Mouse (Mus musculus): ENCODE measurements around the gene Dcaf4.

Dcaf4 gene

GRCm38 (mm10) chr12:83496736-83497135 is 23.5 kb upstream of the Dcaf4 start:
- DNase-seq, result no peak

- DNase-seq, result no peak
These were observed 22.3 kb upstream of the Dcaf4 start for GRCm38 (mm10) chr12:83497959-83498358.

GRCm38 (mm10) chr12:83499256-83499655 is 21.0 kb upstream of the Dcaf4 start:
- no peak for DNase-seq

- DNase-seq, result peak; percentile 47 to 62
These were observed 18.1 kb upstream of the Dcaf4 start for GRCm38 (mm10) chr12:83502190-83502589.

GRCm38 (mm10) chr12:83506543-83506942 is 13.7 kb upstream of the Dcaf4 start:
- no peak for DNase-seq

GRCm38 (mm10) chr12:83510586-83510985 is 9.7 kb upstream of the Dcaf4 start:
- DNase-seq, result no peak

GRCm38 (mm10) chr12:83512783-83513182 is 7.5 kb upstream of the Dcaf4 start:
- DNase-seq, result no peak

GRCm38 (mm10) chr12:83513185-83513584 is 7.1 kb upstream of the Dcaf4 start:
- peak; percentile 69 to 71 for DNase-seq

GRCm38 (mm10) chr12:83514216-83514615 is 6.0 kb upstream of the Dcaf4 start:
- DNase-seq, result no peak

- no peak for DNase-seq
These were observed 2.7 kb upstream of the Dcaf4 start for GRCm38 (mm10) chr12:83517580-83517979.

- no peak for DNase-seq
These were observed 817 bp downstream of the Dcaf4 start for GRCm38 (mm10) chr12:83521083-83521482.

- no peak for DNase-seq
These were observed 2.8 kb downstream of the Dcaf4 start for GRCm38 (mm10) chr12:83523056-83523455.

- DNase-seq, result no peak
These were observed 3.6 kb downstream of the Dcaf4 start for GRCm38 (mm10) chr12:83523892-83524291.

GRCm38 (mm10) chr12:83524329-83524728 is 4.1 kb downstream of the Dcaf4 start:
- DNase-seq, result no peak

- no peak for DNase-seq
These were observed 5.7 kb downstream of the Dcaf4 start for GRCm38 (mm10) chr12:83525822-83526544.

- DNase-seq, result no peak
These were observed 7.5 kb downstream of the Dcaf4 start for GRCm38 (mm10) chr12:83527816-83528215.

- no peak for DNase-seq
These were observed 8.4 kb downstream of the Dcaf4 start for GRCm38 (mm10) chr12:83528665-83529064.

GRCm38 (mm10) chr12:83531992-83532391 is 11.7 kb downstream of the Dcaf4 start:
- no peak for DNase-seq

GRCm38 (mm10) chr12:83532966-83533365 is 12.7 kb downstream of the Dcaf4 start:
- no peak for DNase-seq

- no peak for DNase-seq
These were observed 13.9 kb downstream of the Dcaf4 start for GRCm38 (mm10) chr12:83534190-83534589.

- no peak for DNase-seq
These were observed 15.2 kb downstream of the Dcaf4 start for GRCm38 (mm10) chr12:83535428-83535827.

- no peak for DNase-seq
These were observed 15.8 kb downstream of the Dcaf4 start for GRCm38 (mm10) chr12:83536039-83536438.

GRCm38 (mm10) chr12:83543997-83544396 is 23.7 kb downstream of the Dcaf4 start:
- DNase-seq, result no peak

GRCm38 (mm10) chr12:83544791-83545190 is 24.5 kb downstream of the Dcaf4 start:
- DNase-seq, result no peak

GRCm38 (mm10) chr12:83551305-83551704 is 31.0 kb downstream of the Dcaf4 start:
- DNase-seq, result no peak

Measured in kidney, postnatal 4 days (tissue).